Mouse (Mus musculus) hindbrain, embryonic 15.5 days (tissue): Measurements from ENCODE around the gene H2-Eb2. TPM values are rescaled to one million over a fixed set of nuclear protein-coding genes. Genes with fewer than 3 reads are reported as not detected.
"Not testable (repeated sequence)": the region's sequence is repeated elsewhere in the genome, so short reads cannot be mapped to it uniquely, and the experiment has no call there.

Source experiments
- ATAC-seq: fragments of 200-750 bp; cut with Nextera tagmentation; 2 replicates; pipeline ENCODE4 v1.8.0; 2017; ENCODE audit warnings: low read depth, moderate number of reproducible peaks, moderate TSS enrichment; ENCODE audit not compliant: low FRiP score
- H3K27ac ChIP-seq: fragments of 300-500 bp; sonication (generic); replicated peaks from 2 replicates; pipeline ENCODE4 v1.5.1; 2015; ENCODE audit warnings: mild to moderate bottlenecking, inconsistent platforms
- H3K27me3 ChIP-seq: fragments of 300-500 bp; sonication (generic); 2 replicates; pipeline ENCODE4 v1.6.1; 2015; ENCODE audit warnings: control low read depth, inconsistent platforms
- H3K36me3 ChIP-seq: fragments of 300-500 bp; sonication (generic); 2 replicates; pipeline ENCODE4 v1.6.1; 2015; ENCODE audit warnings: control low read depth, inconsistent platforms
- H3K4me1 ChIP-seq: fragments of 300-500 bp; sonication (generic); replicated peaks from 2 replicates; pipeline ENCODE4 v1.6.1; 2015; ENCODE audit warnings: control low read depth, inconsistent platforms
- H3K4me2 ChIP-seq: fragments of 300-500 bp; sonication (generic); 2 replicates; pipeline ENCODE4 v1.6.1; 2015; ENCODE audit warnings: moderate library complexity, mild to moderate bottlenecking, inconsistent platforms
- H3K4me3 ChIP-seq: fragments of 300-500 bp; sonication (generic); 2 replicates; pipeline ENCODE4 v1.5.1; 2015; ENCODE audit warnings: mild to moderate bottlenecking, inconsistent platforms
- H3K9ac ChIP-seq: fragments of 300-500 bp; sonication (generic); 2 replicates; pipeline ENCODE4 v1.6.1; 2015; ENCODE audit warnings: inconsistent platforms
- H3K9me3 ChIP-seq: fragments of 300-500 bp; sonication (generic); 2 replicates; pipeline ENCODE4 v1.6.1; 2016; ENCODE audit warnings: control low read depth, inconsistent platforms
- WGBS: fragments of 180-500 bp; shearing (Covaris S2); methylation state at CpG from one replicate; pipeline ENCODE4 v1.1.7; 2015; 5-methylcytosine and 5-hydroxymethylcytosine counted together
- polyA plus RNA-seq: library from polyadenylated mRNA; unstranded; fragments of >200 nt; fragmentation: Nextera tagmentation; extraction: Ambion mirVana; gene quantifications from 2 replicates; pipeline ENCODE4 v1.2.1, GENCODE M21; 2015

Gene H2-Eb2
- polyA plus RNA-seq, 1 experiment from 2014 or later = 0.26 TPM

GRCm38 (mm10) chr17:34308161-34308560 is 17.3 kb upstream of the H2-Eb2 start:
- Histone ChIP-seq H3K4me1 (peaks cover 7% of the 10 kb centered on the region; the same call in 1 of the 2 replicates), H3K27ac (no peak overlapping the region), H3K27me3 (0 out of 2 replicates have a peak, but pooled peaks cover 3% of the 10 kb centered on the region), H3K4me2 (no peak overlapping the region), H3K9ac (no peak overlapping the region), H3K36me3 (no peaks in the 10 kb centered on the region), H3K9me3 (no peaks in the 10 kb centered on the region), H3K4me3 (no peak overlapping the region)
- ATAC-seq = no peak
- 88% methylated on average over 4 of the region's 4 CpGs for WGBS

GRCm38 (mm10) chr17:34309225-34309624 is 16.2 kb upstream of the H2-Eb2 start:
- H3K4me1 ChIP-seq = peaks cover 7% of the 10 kb centered on the region; the same call in 1 of the 2 replicates
- peak overlapping the region; percentile 58 for H3K9ac ChIP-seq
- peak overlapping the region; percentile 59 for H3K4me3 ChIP-seq
- H3K36me3 ChIP-seq = no peaks in the 10 kb centered on the region
- H3K4me2 ChIP-seq = peak overlapping the region; percentile 73
- 20% methylated on average over 10 of the region's 10 CpGs for WGBS
- 0 out of 2 replicates have a peak, but pooled peaks cover 3% of the 10 kb centered on the region for H3K27me3 ChIP-seq
- ATAC-seq = no peak
- no peaks in the 10 kb centered on the region for H3K9me3 ChIP-seq
- peak overlapping the region; percentile 78 for H3K27ac ChIP-seq

- Histone ChIP-seq H3K4me1 (peaks cover 7% of the 10 kb centered on the region; the same call in 1 of the 2 replicates), H3K9ac (peak overlapping the region; percentile 58), H3K4me2 (peak overlapping the region; percentile 73), H3K4me3 (peak overlapping the region; percentile 59), H3K9me3 (no peaks in the 10 kb centered on the region), H3K36me3 (no peaks in the 10 kb centered on the region), H3K27ac (peak overlapping the region; percentile 78), H3K27me3 (0 out of 2 replicates have a peak, but pooled peaks cover 3% of the 10 kb centered on the region)
- ATAC-seq = peak; percentile 86
- WGBS = 21% methylated on average over 38 of the region's 38 CpGs
Measured at GRCm38 (mm10) chr17:34309683-34310385, 15.6 kb upstream of the H2-Eb2 start.

GRCm38 (mm10) chr17:34310526-34310925 is 14.9 kb upstream of the H2-Eb2 start:
- not testable (repeated sequence) for H3K9ac ChIP-seq, H3K36me3 ChIP-seq, H3K4me2 ChIP-seq, ATAC-seq, H3K4me3 ChIP-seq, H3K27ac ChIP-seq, H3K9me3 ChIP-seq, H3K27me3 ChIP-seq, H3K4me1 ChIP-seq
- WGBS = 87% methylated on average over 3 of the region's 3 CpGs

GRCm38 (mm10) chr17:34312185-34312584 is 13.3 kb upstream of the H2-Eb2 start:
- Histone ChIP-seq H3K36me3 (no peaks in the 10 kb centered on the region), H3K27ac (no peak overlapping the region), H3K27me3 (0 out of 2 replicates have a peak, but pooled peaks cover 3% of the 10 kb centered on the region), H3K9me3 (no peaks in the 10 kb centered on the region), H3K4me1 (peaks cover 7% of the 10 kb centered on the region; the same call in 1 of the 2 replicates), H3K4me2 (no peak overlapping the region), H3K4me3 (no peak overlapping the region), H3K9ac (no peak overlapping the region)
- WGBS = 79% methylated on average over 1 of the region's 1 CpGs
- no peak for ATAC-seq

GRCm38 (mm10) chr17:34313393-34313792 is 12.1 kb upstream of the H2-Eb2 start:
- H3K36me3 ChIP-seq = no peaks in the 10 kb centered on the region

GRCm38 (mm10) chr17:34314286-34314685 is 11.2 kb upstream of the H2-Eb2 start:
- no peaks in the 10 kb centered on the region for H3K36me3 ChIP-seq
- no peaks in the 10 kb centered on the region for H3K27me3 ChIP-seq
- H3K27ac ChIP-seq = no peak overlapping the region
- H3K4me2 ChIP-seq = no peak overlapping the region
- H3K9ac ChIP-seq = no peak overlapping the region
- H3K4me1 ChIP-seq = peaks cover 4% of the 10 kb centered on the region; the same call in 1 of the 2 replicates
- no peak for ATAC-seq
- H3K9me3 ChIP-seq = no peaks in the 10 kb centered on the region
- H3K4me3 ChIP-seq = no peak overlapping the region
- WGBS = 68% methylated on average over 9 of the region's 9 CpGs

More at GRCm38 (mm10) chr17:34313393-34313792, 12.1 kb upstream of the H2-Eb2 start:
- Histone ChIP-seq H3K27ac (no peak overlapping the region), H3K4me2 (no peak overlapping the region), H3K9me3 (no peaks in the 10 kb centered on the region), H3K9ac (no peak overlapping the region), H3K27me3 (0 out of 2 replicates have a peak, but pooled peaks cover under 1% of the 10 kb centered on the region), H3K4me1 (peaks cover 7% of the 10 kb centered on the region; the same call in 1 of the 2 replicates), H3K4me3 (no peak overlapping the region)
- WGBS = 36% methylated on average over 3 of the region's 3 CpGs
- no peak for ATAC-seq

- Histone ChIP-seq H3K9ac (no peak overlapping the region), H3K36me3 (no peaks in the 10 kb centered on the region), H3K27ac (no peak overlapping the region), H3K4me1 (no peaks in the 10 kb centered on the region), H3K9me3 (no peaks in the 10 kb centered on the region), H3K4me2 (no peak overlapping the region), H3K27me3 (no peaks in the 10 kb centered on the region), H3K4me3 (no peak overlapping the region)
- ATAC-seq = no peak
- WGBS = 100% methylated on average over 1 of the region's 1 CpGs
Measured at GRCm38 (mm10) chr17:34315512-34315911, 10.0 kb upstream of the H2-Eb2 start.

- 81% methylated on average over 2 of the region's 2 CpGs for WGBS
- Histone ChIP-seq H3K27ac (no peak overlapping the region), H3K4me2 (no peak overlapping the region), H3K4me1 (no peaks in the 10 kb centered on the region), H3K9ac (no peak overlapping the region), H3K27me3 (no peaks in the 10 kb centered on the region), H3K36me3 (no peaks in the 10 kb centered on the region), H3K9me3 (no peaks in the 10 kb centered on the region), H3K4me3 (no peak overlapping the region)
- ATAC-seq = no peak
Measured at GRCm38 (mm10) chr17:34316697-34317096, 8.8 kb upstream of the H2-Eb2 start.

- ATAC-seq = no peak
Measured at GRCm38 (mm10) chr17:34317275-34317674, 8.2 kb upstream of the H2-Eb2 start.

GRCm38 (mm10) chr17:34326373-34326772 is 908 bp downstream of the H2-Eb2 start:
- Histone ChIP-seq H3K27ac (no peak overlapping the region), H3K4me2 (no peak overlapping the region), H3K27me3 (no peaks in the 10 kb centered on the region), H3K36me3 (no peaks in the 10 kb centered on the region), H3K4me3 (no peak overlapping the region), H3K4me1 (no peaks in the 10 kb centered on the region), H3K9me3 (no peaks in the 10 kb centered on the region), H3K9ac (no peak overlapping the region)
- 71% methylated on average over 3 of the region's 3 CpGs for WGBS
- ATAC-seq = no peak

More at GRCm38 (mm10) chr17:34317275-34317674, 8.2 kb upstream of the H2-Eb2 start:
- Histone ChIP-seq H3K36me3 (no peaks in the 10 kb centered on the region), H3K27me3 (no peaks in the 10 kb centered on the region), H3K4me1 (no peaks in the 10 kb centered on the region), H3K4me3 (no peak overlapping the region), H3K9me3 (no peaks in the 10 kb centered on the region), H3K9ac (no peak overlapping the region), H3K4me2 (no peak overlapping the region), H3K27ac (no peak overlapping the region)
- 65% methylated on average over 2 of the region's 2 CpGs for WGBS

GRCm38 (mm10) chr17:34329807-34330206 is 4.3 kb downstream of the H2-Eb2 start:
- Histone ChIP-seq H3K4me2 (no peak overlapping the region), H3K9ac (no peak overlapping the region), H3K4me3 (no peak overlapping the region), H3K36me3 (no peaks in the 10 kb centered on the region), H3K4me1 (no peaks in the 10 kb centered on the region), H3K9me3 (no peaks in the 10 kb centered on the region), H3K27me3 (no peaks in the 10 kb centered on the region), H3K27ac (no peak overlapping the region)
- WGBS = 71% methylated on average over 2 of the region's 2 CpGs
- no peak for ATAC-seq
